Mouse (Mus musculus) G1E (cell line): ENCODE data around the gene Rab23. TPM values are rescaled to one million over a fixed set of nuclear protein-coding genes. Genes with fewer than 3 reads are reported as not detected.
"Not testable (repeated sequence)": the region's sequence is repeated elsewhere in the genome, so short reads cannot be mapped to it uniquely, and the experiment has no call there.

Experiments used
- ATAC-seq: 2 replicates; pipeline ENCODE4 v1.8.0; 2016; ENCODE audit warnings: mild to moderate bottlenecking; ENCODE audit not compliant: insufficient number of reproducible peaks, poor library complexity, low FRiP score, severe bottlenecking; ENCODE audit errors: extremely low read depth
- DNase-seq: peaks from one replicate; pipeline ENCODE4 v3.0.0; 2012; ENCODE audit warnings: low spot score
- H3K27me3 ChIP-seq: 2 replicates; pipeline ENCODE4 v1.6.1; 2012; ENCODE audit warnings: mild to moderate bottlenecking, low read length, inconsistent platforms; ENCODE audit not compliant: insufficient read depth
- H3K36me3 ChIP-seq: replicated peaks from 2 replicates; pipeline ENCODE3; 2012; ENCODE audit warnings: mild to moderate bottlenecking, inconsistent platforms
- H3K4me1 ChIP-seq: 2 replicates; pipeline ENCODE4 v1.6.1; 2012; ENCODE audit warnings: low read depth, low read length, inconsistent platforms, mixed read lengths; ENCODE audit not compliant: insufficient read depth
- H3K4me3 ChIP-seq: 2 replicates; pipeline ENCODE4 v1.5.1; 2012; ENCODE audit warnings: low read depth, mild to moderate bottlenecking, inconsistent platforms, low read length, moderate library complexity, mixed read lengths
- H3K9me3 ChIP-seq: replicated peaks from 2 replicates; pipeline ENCODE4 v1.6.1; 2012; ENCODE audit warnings: inconsistent platforms
- CTCF ChIP-seq: IDR thresholded peaks from 2 replicates; pipeline ENCODE4 v1.5.1; 2012; ENCODE audit warnings: low read depth, low read length, inconsistent platforms, mixed read lengths
- GATA1 ChIP-seq: IDR thresholded peaks from 2 replicates; pipeline ENCODE4 v1.6.1; 2012; ENCODE audit warnings: borderline replicate concordance, low read length, inconsistent platforms, mixed read lengths
- GATA2 ChIP-seq: IDR thresholded peaks from 2 replicates; pipeline ENCODE4 v1.6.1; 2012; ENCODE audit warnings: low read depth, low read length, inconsistent platforms, borderline replicate concordance
- POLR2AphosphoS5 ChIP-seq: IDR thresholded peaks from 2 replicates; pipeline ENCODE4 v1.6.1; 2012; ENCODE audit warnings: low read depth, low read length, inconsistent platforms; ENCODE audit not compliant: insufficient replicate concordance
- TAL1 ChIP-seq: conservative IDR thresholded peaks from 2 replicates; pipeline ENCODE4 v1.6.1; 2012; ENCODE audit warnings: low read depth, low read length, inconsistent platforms, mixed read lengths
- polyA plus RNA-seq: library from polyadenylated mRNA; stranded (reverse); fragments of >175 nt; gene quantifications from 2 replicates; pipeline ENCODE4 v1.2.3, GENCODE M21; 2012
- total RNA-seq, 2 experiments: library from RNA; stranded (forward) in 1 of 2; stranded (reverse) in 1 of 2; fragments of 200-1000 nt in 1 of 2; fragments of >200 nt in 1 of 2; fragmentation: Nextera tagmentation in 1 of 2; gene quantifications; 2 replicates each; pipeline ENCODE4 v1.2.3; 2014 to 2017

Gene Rab23
- total and polyA plus RNA-seq, 3 experiments = 0.27 TPM; not detected in 2

DNA sequence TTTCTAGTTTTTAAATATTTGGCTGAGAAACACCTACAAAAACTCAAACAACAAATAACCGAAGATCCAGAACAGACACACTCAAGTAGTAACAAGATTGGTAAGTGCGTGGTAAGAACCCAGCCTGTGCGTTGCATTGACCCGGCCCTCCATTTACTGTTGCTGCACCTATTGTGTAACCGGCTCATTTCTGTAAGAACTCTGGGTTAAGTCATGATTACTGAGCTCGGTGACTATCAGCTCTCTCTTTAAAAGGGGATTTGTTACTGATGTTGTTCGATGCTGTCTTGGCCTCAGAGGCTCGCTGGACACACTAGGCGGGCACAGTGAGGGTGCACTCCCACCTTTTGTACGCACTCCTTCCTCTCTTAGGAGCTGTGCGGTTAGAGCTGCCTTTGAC is 18.6 kb downstream of the Rab23 start:
- no peak for ATAC-seq
- peaks cover 11% of the 10 kb centered on the region for H3K36me3 ChIP-seq

GRCm38 (mm10) chr1:33738681-33739278 is 19.1 kb downstream of the Rab23 start:
- peaks cover 7% of the 10 kb centered on the region for H3K27me3 ChIP-seq
- DNase-seq (no peak), ATAC-seq (no peak)
- TF ChIP-seq POLR2AphosphoS5 = 0 out of 2 replicates have a peak, but pooled peaks have one; percentile 30
- no peak for TF ChIP-seq TAL1
- no peak overlapping the region; the same call in 1 of the 2 replicates for H3K4me3 ChIP-seq
- H3K4me1 ChIP-seq = peaks cover 13% of the 10 kb centered on the region
- H3K9me3 ChIP-seq = no peaks in the 10 kb centered on the region
- peaks cover 14% of the 10 kb centered on the region for H3K36me3 ChIP-seq

More for the DNA sequence above, 18.6 kb downstream of the Rab23 start:
- Histone ChIP-seq H3K27me3 (peaks cover 8% of the 10 kb centered on the region), H3K4me1 (peaks cover 13% of the 10 kb centered on the region), H3K9me3 (no peaks in the 10 kb centered on the region), H3K4me3 (no peak overlapping the region)
- no peak for DNase-seq
- TF ChIP-seq CTCF (no peak), POLR2AphosphoS5 (no peak)

GRCm38 (mm10) chr1:33739302-33739701 is 19.6 kb downstream of the Rab23 start:
- H3K36me3 ChIP-seq = peaks cover 19% of the 10 kb centered on the region
- H3K4me1 ChIP-seq = peaks cover 16% of the 10 kb centered on the region
- peak overlapping the region; percentile 24; the same call in 1 of the 2 replicates for H3K4me3 ChIP-seq
- H3K27me3 ChIP-seq = peaks cover 4% of the 10 kb centered on the region
- DNase-seq (peak; percentile 73), ATAC-seq (peak; percentile 69)
- no peaks in the 10 kb centered on the region for H3K9me3 ChIP-seq
- TF ChIP-seq TAL1 (no peak), CTCF (peak; percentile 97)

DNA sequence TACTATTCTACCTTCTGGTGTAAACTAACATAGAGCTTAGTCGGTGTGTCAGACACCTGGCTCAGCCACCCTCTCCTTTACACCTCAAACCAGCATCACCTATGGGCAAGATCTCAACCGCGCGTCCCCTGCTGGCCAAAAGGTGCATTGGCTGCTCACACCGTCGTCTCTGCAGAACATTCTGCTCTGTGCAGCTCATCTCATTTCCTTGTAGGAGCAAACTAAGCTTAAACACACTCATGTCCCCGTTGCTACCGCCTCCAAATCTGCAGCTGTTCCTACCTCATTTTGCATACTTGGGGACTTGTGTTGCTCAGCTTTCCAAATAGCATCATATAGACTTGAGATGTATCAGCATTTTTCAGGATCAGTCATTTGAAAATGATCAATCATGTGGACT is 23.2 kb downstream of the Rab23 start:
- no peak for DNase-seq
- Histone ChIP-seq H3K4me3 (no peak overlapping the region), H3K36me3 (peaks cover 53% of the 10 kb centered on the region), H3K27me3 (no peaks in the 10 kb centered on the region; the same call in 1 of the 2 replicates), H3K4me1 (peaks cover 22% of the 10 kb centered on the region), H3K9me3 (no peaks in the 10 kb centered on the region)
- TF ChIP-seq CTCF = peak; percentile 97
- TF ChIP-seq GATA1 = no peak
- ATAC-seq = no peak

GRCm38 (mm10) chr1:33744815-33745214 is 25.1 kb downstream of the Rab23 start:
- DNase-seq, ATAC-seq, H3K9me3 ChIP-seq: not testable (repeated sequence)

GRCm38 (mm10) chr1:33745901-33746300 is 26.2 kb downstream of the Rab23 start:
- Histone ChIP-seq H3K27me3 (no peaks in the 10 kb centered on the region), H3K4me1 (peaks cover 20% of the 10 kb centered on the region), H3K4me3 (no peak overlapping the region), H3K9me3 (no peaks in the 10 kb centered on the region), H3K36me3 (peaks cover 76% of the 10 kb centered on the region)
- DNase-seq (no peak), ATAC-seq (no peak)
- TF ChIP-seq GATA1 (no peak), TAL1 (no peak)

More at GRCm38 (mm10) chr1:33744815-33745214, 25.1 kb downstream of the Rab23 start:
- not testable (repeated sequence) for H3K4me3 ChIP-seq, H3K27me3 ChIP-seq
- Histone ChIP-seq H3K36me3 (peaks cover 70% of the 10 kb centered on the region), H3K4me1 (peaks cover 20% of the 10 kb centered on the region)

DNA sequence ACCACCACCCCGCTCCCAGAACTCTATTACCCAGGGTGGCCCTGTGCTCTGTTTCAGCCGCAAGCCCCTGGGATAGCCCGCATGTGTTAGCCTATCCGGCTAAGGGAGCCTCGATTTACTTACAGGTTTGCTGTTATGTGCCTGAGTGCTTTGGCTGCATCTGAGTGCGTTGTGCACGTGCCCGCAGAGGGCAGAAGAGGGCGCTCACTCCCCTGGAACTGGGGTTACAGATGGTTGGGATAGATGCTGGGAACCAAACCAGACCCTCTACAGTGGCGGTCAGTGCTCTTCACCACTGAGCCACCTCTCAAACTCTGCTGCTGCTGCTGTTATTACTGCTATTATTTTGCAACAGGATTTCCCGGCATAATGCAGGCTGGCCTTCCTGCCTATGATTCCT is 29.4 kb downstream of the Rab23 start:
- ATAC-seq = no peak

DNA sequence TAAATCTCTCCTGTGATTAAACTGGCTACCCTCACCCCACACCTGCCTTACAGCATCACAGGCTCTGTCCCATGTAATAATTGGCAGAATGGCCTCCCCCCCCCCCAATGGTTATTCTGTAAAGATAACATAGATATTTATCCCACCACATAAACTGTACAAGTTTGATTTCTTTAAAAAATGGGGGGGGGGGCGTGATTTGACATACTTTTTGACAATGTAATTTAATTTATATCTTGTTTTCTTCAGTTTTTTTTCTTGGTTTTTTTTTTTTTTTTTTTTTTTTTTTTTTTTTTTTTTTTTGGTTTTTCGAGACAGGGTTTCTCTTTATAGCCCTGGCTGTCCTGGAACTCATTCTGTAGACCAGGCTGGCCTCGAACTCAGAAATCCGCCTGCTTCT is 30.0 kb downstream of the Rab23 start:
- peaks cover 90% of the 10 kb centered on the region for H3K36me3 ChIP-seq
- not testable (repeated sequence) for ATAC-seq, H3K27me3 ChIP-seq, H3K4me3 ChIP-seq, DNase-seq, H3K9me3 ChIP-seq
- H3K4me1 ChIP-seq = peaks cover 27% of the 10 kb centered on the region

More for the DNA sequence above, 29.4 kb downstream of the Rab23 start:
- peaks cover 25% of the 10 kb centered on the region for H3K4me1 ChIP-seq
- H3K36me3 ChIP-seq = peaks cover 89% of the 10 kb centered on the region
- TF ChIP-seq POLR2AphosphoS5 (no peak), GATA1 (no peak), TAL1 (no peak), CTCF (no peak), GATA2 (no peak)
- no peaks in the 10 kb centered on the region for H3K9me3 ChIP-seq
- H3K27me3 ChIP-seq = no peaks in the 10 kb centered on the region
- no peak for DNase-seq
- no peak overlapping the region for H3K4me3 ChIP-seq
